Mouse (Mus musculus): ENCODE measurements around the gene Klri1. TPM values are rescaled to one million over a fixed set of nuclear protein-coding genes. Genes with fewer than 3 reads are reported as not detected.
"Not testable (repeated sequence)": the region's sequence is repeated elsewhere in the genome, so short reads cannot be mapped to it uniquely, and the experiment has no call there.

Gene Klri1
- polyA plus RNA-seq, 1 experiment from 2014 or later: not detected

- H3K4me1 ChIP-seq (ENCODE audit: insufficient read depth): no peaks in the 10 kb centered on the region
- 73% methylated on average over 1 of the region's 1 CpGs for WGBS (ENCODE audit: insufficient replicate concordance)
- no peak for DNase-seq
- ATAC-seq: no peak
- no peaks in the 10 kb centered on the region for H3K36me3 ChIP-seq (replicated peaks; ENCODE audit: insufficient read depth, low read length)
- H3K4me2 ChIP-seq (ENCODE audit: low read depth, low read length): no peak overlapping the region
- no peak overlapping the region for H3K27ac ChIP-seq (ENCODE audit: low read depth)
- H3K27me3 ChIP-seq (ENCODE audit: insufficient read depth, low read length): no peaks in the 10 kb centered on the region
- H3K4me3 ChIP-seq (ENCODE audit: low read depth, low read length): no peak overlapping the region
- TF ChIP-seq CTCF (IDR thresholded peaks at IDR 0.05; ENCODE audit: low read depth) (no peak), EP300 (IDR thresholded peaks at IDR 0.05; ENCODE audit: low read depth) (no peak)
- no peak overlapping the region for H3K9ac ChIP-seq (replicated peaks)
- no peaks in the 10 kb centered on the region for H3K9me3 ChIP-seq (ENCODE audit: low read length)
Observed at GRCm38 (mm10) chr6:129727237-129727636, 10.3 kb upstream of the Klri1 start.

GRCm38 (mm10) chr6:129721390-129721789 is 4.5 kb upstream of the Klri1 start:
- Histone ChIP-seq H3K27ac (ENCODE audit: low read depth) (no peak overlapping the region), H3K4me2 (ENCODE audit: low read depth, low read length) (no peak overlapping the region), H3K36me3 (replicated peaks; ENCODE audit: insufficient read depth, low read length) (no peaks in the 10 kb centered on the region), H3K4me3 (ENCODE audit: low read depth, low read length) (no peak overlapping the region), H3K27me3 (ENCODE audit: insufficient read depth, low read length) (no peaks in the 10 kb centered on the region), H3K9me3 (ENCODE audit: low read length) (no peaks in the 10 kb centered on the region), H3K9ac (replicated peaks) (no peak overlapping the region), H3K4me1 (ENCODE audit: insufficient read depth) (no peaks in the 10 kb centered on the region)
- no peak for DNase-seq
- WGBS (ENCODE audit: insufficient replicate concordance): 45% methylated on average over 1 of the region's 1 CpGs
- no peak for TF ChIP-seq EP300 (IDR thresholded peaks at IDR 0.05; ENCODE audit: low read depth)
- TF ChIP-seq CTCF (IDR thresholded peaks at IDR 0.05; ENCODE audit: low read depth): no peak
- no peak for ATAC-seq

- H3K9me3 ChIP-seq (ENCODE audit: low read length): no peaks in the 10 kb centered on the region
Observed at GRCm38 (mm10) chr6:129720487-129720886, 3.6 kb upstream of the Klri1 start.

GRCm38 (mm10) chr6:129713566-129713965 is 3.4 kb downstream of the Klri1 start:
- Histone ChIP-seq H3K4me1 (ENCODE audit: insufficient read depth) (no peaks in the 10 kb centered on the region), H3K9me3 (ENCODE audit: low read length) (no peaks in the 10 kb centered on the region), H3K4me2 (ENCODE audit: low read depth, low read length) (no peak overlapping the region), H3K9ac (replicated peaks) (no peak overlapping the region), H3K27me3 (ENCODE audit: insufficient read depth, low read length) (no peaks in the 10 kb centered on the region), H3K27ac (ENCODE audit: low read depth) (no peak overlapping the region), H3K4me3 (ENCODE audit: low read depth, low read length) (no peak overlapping the region), H3K36me3 (replicated peaks; ENCODE audit: insufficient read depth, low read length) (no peaks in the 10 kb centered on the region)
- 17% methylated on average over 1 of the region's 1 CpGs for WGBS (ENCODE audit: insufficient replicate concordance)
- ATAC-seq: no peak
- TF ChIP-seq CTCF (IDR thresholded peaks at IDR 0.05; ENCODE audit: low read depth) (no peak), EP300 (IDR thresholded peaks at IDR 0.05; ENCODE audit: low read depth) (no peak)
- no peak for DNase-seq

More at GRCm38 (mm10) chr6:129720487-129720886, 3.6 kb upstream of the Klri1 start:
- H3K27ac ChIP-seq (ENCODE audit: low read depth): no peak overlapping the region
- no peaks in the 10 kb centered on the region for H3K27me3 ChIP-seq (ENCODE audit: insufficient read depth, low read length)
- H3K4me2 ChIP-seq (ENCODE audit: low read depth, low read length): no peak overlapping the region
- H3K9ac ChIP-seq (replicated peaks): no peak overlapping the region
- DNase-seq: no peak
- H3K4me1 ChIP-seq (ENCODE audit: insufficient read depth): no peaks in the 10 kb centered on the region
- no peak overlapping the region for H3K4me3 ChIP-seq (ENCODE audit: low read depth, low read length)
- 27% methylated on average over 3 of the region's 3 CpGs for WGBS (ENCODE audit: insufficient replicate concordance)
- H3K36me3 ChIP-seq (replicated peaks; ENCODE audit: insufficient read depth, low read length): no peaks in the 10 kb centered on the region
- no peak for TF ChIP-seq CTCF (IDR thresholded peaks at IDR 0.05; ENCODE audit: low read depth)
- TF ChIP-seq EP300 (IDR thresholded peaks at IDR 0.05; ENCODE audit: low read depth): no peak
- ATAC-seq: no peak

GRCm38 (mm10) chr6:129691436-129691835 is 25.5 kb downstream of the Klri1 start:
- H3K36me3 ChIP-seq (replicated peaks; ENCODE audit: insufficient read depth, low read length); ATAC-seq; H3K4me2 ChIP-seq (ENCODE audit: low read depth, low read length); H3K9me3 ChIP-seq (ENCODE audit: low read length); DNase-seq; H3K4me1 ChIP-seq (ENCODE audit: insufficient read depth); H3K27me3 ChIP-seq (ENCODE audit: insufficient read depth, low read length); H3K27ac ChIP-seq (ENCODE audit: low read depth); H3K9ac ChIP-seq (replicated peaks); H3K4me3 ChIP-seq (ENCODE audit: low read depth, low read length): not testable (repeated sequence)
- 58% methylated on average over 10 of the region's 10 CpGs for WGBS (ENCODE audit: insufficient replicate concordance)

- WGBS (ENCODE audit: insufficient replicate concordance): 39% methylated on average over 1 of the region's 1 CpGs
- Histone ChIP-seq H3K4me2 (ENCODE audit: low read depth, low read length) (no peak overlapping the region), H3K27me3 (ENCODE audit: insufficient read depth, low read length) (no peaks in the 10 kb centered on the region), H3K27ac (ENCODE audit: low read depth) (no peak overlapping the region), H3K9ac (replicated peaks) (no peak overlapping the region), H3K4me1 (ENCODE audit: insufficient read depth) (no peaks in the 10 kb centered on the region), H3K9me3 (ENCODE audit: low read length) (no peaks in the 10 kb centered on the region), H3K4me3 (ENCODE audit: low read depth, low read length) (no peak overlapping the region), H3K36me3 (replicated peaks; ENCODE audit: insufficient read depth, low read length) (no peaks in the 10 kb centered on the region)
- no peak for DNase-seq
- TF ChIP-seq EP300 (IDR thresholded peaks at IDR 0.05; ENCODE audit: low read depth) (no peak), CTCF (IDR thresholded peaks at IDR 0.05; ENCODE audit: low read depth) (no peak)
- no peak for ATAC-seq
Observed at GRCm38 (mm10) chr6:129680379-129680778, 36.6 kb downstream of the Klri1 start.

- no peak within 1 kb of the TSS for H3K4me3 ChIP-seq (ENCODE audit: low read depth, low read length)
Observed at GRCm38 (mm10) chr6:129678873-129679272, 38.1 kb downstream of the Klri1 start, which contains the start of gene Klrc1. Klrc1 (minus strand) TSS chr6:129678973.

GRCm38 (mm10) chr6:129661301-129661700 is 55.6 kb downstream of the Klri1 start:
- no CpG with 5 or more reads among the region's 3 CpGs for WGBS (ENCODE audit: insufficient replicate concordance)
- not testable (repeated sequence) for ATAC-seq

More at GRCm38 (mm10) chr6:129678873-129679272, 38.1 kb downstream of the Klri1 start, which contains the start of gene Klrc1:
- Histone ChIP-seq H3K4me2 (ENCODE audit: low read depth, low read length) (no peak within 1 kb of the TSS), H3K36me3 (replicated peaks; ENCODE audit: insufficient read depth, low read length) (no peaks in the 10 kb centered on the region), H3K4me1 (ENCODE audit: insufficient read depth) (no peaks in the 10 kb centered on the region), H3K9me3 (ENCODE audit: low read length) (no peaks in the 10 kb centered on the region), H3K27me3 (ENCODE audit: insufficient read depth, low read length) (no peaks in the 10 kb centered on the region), H3K9ac (replicated peaks) (no peak within 1 kb of the TSS), H3K27ac (ENCODE audit: low read depth) (no peak within 1 kb of the TSS)
- 77% methylated on average over 3 of the region's 3 CpGs for WGBS (ENCODE audit: insufficient replicate concordance)
- DNase-seq (no peak), ATAC-seq (no peak)
- no peak for TF ChIP-seq EP300 (IDR thresholded peaks at IDR 0.05; ENCODE audit: low read depth)
- no peak for TF ChIP-seq CTCF (IDR thresholded peaks at IDR 0.05; ENCODE audit: low read depth)

GRCm38 (mm10) chr6:129660589-129660988 is 56.3 kb downstream of the Klri1 start, which contains the start of gene Klrc2:
Klrc2 (minus strand) TSS chr6:129660689.
- H3K27ac ChIP-seq (ENCODE audit: low read depth); ATAC-seq; H3K36me3 ChIP-seq (replicated peaks; ENCODE audit: insufficient read depth, low read length); H3K4me2 ChIP-seq (ENCODE audit: low read depth, low read length); H3K4me3 ChIP-seq (ENCODE audit: low read depth, low read length); H3K27me3 ChIP-seq (ENCODE audit: insufficient read depth, low read length); H3K4me1 ChIP-seq (ENCODE audit: insufficient read depth); H3K9ac ChIP-seq (replicated peaks); H3K9me3 ChIP-seq (ENCODE audit: low read length); DNase-seq: not testable (repeated sequence)
- 67% methylated on average over 4 of the region's 4 CpGs for WGBS (ENCODE audit: insufficient replicate concordance)

More at GRCm38 (mm10) chr6:129661301-129661700, 55.6 kb downstream of the Klri1 start:
- not testable (repeated sequence) for H3K9me3 ChIP-seq (ENCODE audit: low read length); H3K4me2 ChIP-seq (ENCODE audit: low read depth, low read length); H3K27ac ChIP-seq (ENCODE audit: low read depth); DNase-seq; H3K4me3 ChIP-seq (ENCODE audit: low read depth, low read length); H3K27me3 ChIP-seq (ENCODE audit: insufficient read depth, low read length); H3K9ac ChIP-seq (replicated peaks); H3K36me3 ChIP-seq (replicated peaks; ENCODE audit: insufficient read depth, low read length); H3K4me1 ChIP-seq (ENCODE audit: insufficient read depth)

Data from liver, postnatal 0 days (tissue).